Mouse (Mus musculus) cortical plate, adult 2 months (tissue): ENCODE measurements around the gene Adam19.

Experiments used
- CTCF ChIP-seq: fragments of 200-500 bp; IDR thresholded peaks from 2 replicates; pipeline ENCODE4 v1.5.1; 2011; ENCODE audit warnings: mild to moderate bottlenecking, control low read depth, low read length; ENCODE audit not compliant: insufficient read depth; ENCODE audit errors: extremely low read depth
- POLR2A ChIP-seq: fragments of 200-500 bp; IDR thresholded peaks from 2 replicates; pipeline ENCODE4 v1.6.1; 2011; ENCODE audit warnings: mild to moderate bottlenecking, low read length, control low read depth; ENCODE audit not compliant: insufficient read depth; ENCODE audit errors: extremely low read depth

- no peak for TF ChIP-seq CTCF
- no peak for TF ChIP-seq POLR2A
Observed at GRCm38 (mm10) chr11:46069408-46070003, 13.7 kb downstream of the Adam19 start.
